In genomic region chr6:42545451-42545885, GRCm38 (mm10) we compare ENCODE assay signal across 14 mouse cellular contexts. TPM values are rescaled to one million over a fixed set of nuclear protein-coding genes. Genes with fewer than 3 reads are reported as not detected.
DNase-seq lines count a peak whose midpoint lies in the region; ATAC-seq and TF ChIP-seq lines count a peak whose summit lies in the region.
"Had no signal": no experiment of that assay in that cellular context is flagged by ENCODE, and none has a peak within 500 bp of the region (broad histone marks: within the 10 kb centered on the region; RNA-seq: fewer than 3 reads in every experiment).

No protein-coding gene starts in this region.

- peaks cover 28% of the 10 kb centered on the region; the same call in 1 of the 2 replicates for H3K4me1 ChIP-seq in lung, embryonic 15.5 days
- peaks cover 13% of the 10 kb centered on the region for H3K4me1 ChIP-seq in lung, adult 2 months (ENCODE audit: control insufficient read depth, insufficient read depth, low read length)
- peaks cover 6% of the 10 kb centered on the region for H3K4me1 ChIP-seq in heart, embryonic 12.5 days (replicated peaks)
- peaks cover 5% of the 10 kb centered on the region for H3K4me1 ChIP-seq in midbrain, embryonic 16.5 days (ENCODE audit: control insufficient read depth, insufficient read depth, low read length)
- H3K4me1 ChIP-seq: hindbrain, embryonic 10.5 days; midbrain, embryonic 12.5 days had no signal

- H3K27me3 ChIP-seq in lung, embryonic 15.5 days, result no peaks in the 10 kb centered on the region
- no peaks in the 10 kb centered on the region for H3K27me3 ChIP-seq in heart, embryonic 12.5 days (replicated peaks)
- H3K27me3 ChIP-seq in midbrain, embryonic 16.5 days (ENCODE audit: control insufficient read depth, insufficient read depth, low read depth, low read length), result no peaks in the 10 kb centered on the region
- H3K27me3 ChIP-seq: midbrain, embryonic 12.5 days had no signal

- intact Hi-C loops in heart, postnatal 36 days (cut with DNase I), result loop anchor here (5.0 kb wide), 1 partner anchor 193 kb away; no protein-coding TSS in a partner anchor

- H3K9ac ChIP-seq in lung, embryonic 15.5 days, result no peak overlapping the region
- H3K9ac ChIP-seq in heart, embryonic 12.5 days, result no peak overlapping the region
- H3K9ac ChIP-seq in midbrain, embryonic 16.5 days (ENCODE audit: low read depth, low read length), result no peak overlapping the region
- H3K9ac ChIP-seq: midbrain, embryonic 12.5 days had no signal

- TF ChIP-seq POLR2A in lung, adult 2 months (IDR thresholded peaks at IDR 0.05; ENCODE audit: borderline replicate concordance, extremely low read depth, low read depth, low read length), result no peak

- peak; percentile 36; the same call in 1 of the 2 replicates for ATAC-seq in lung, embryonic 15.5 days (ENCODE audit: borderline replicate concordance, extremely low read depth, low FRiP score, low TSS enrichment)
- ATAC-seq in heart, embryonic 12.5 days (ENCODE audit: insufficient number of reproducible peaks, low FRiP score), result peak; percentile 36; the same call in 1 of the 2 replicates
- peak; percentile 79 for ATAC-seq in midbrain, embryonic 16.5 days

- peak; percentile 87 for DNase-seq in heart, adult 11 months
- no peak for DNase-seq in heart, postnatal 36 days
- no peak for DNase-seq in lung, adult 2 months
- no peak for DNase-seq in spleen, adult 18-20 months
- DNase-seq: cerebellum, adult 11-12 months; right cerebral cortex, postnatal 14 days; thymus, postnatal 36 days had no signal

- TF ChIP-seq CTCF in lung, adult 2 months (IDR thresholded peaks at IDR 0.05; ENCODE audit: insufficient read depth, low read length), result no peak

- H3K4me3 ChIP-seq in lung, embryonic 15.5 days, result no peak overlapping the region
- H3K4me3 ChIP-seq in lung, adult 2 months (replicated peaks; ENCODE audit: extremely low read depth, low read depth, low read length), result no peak overlapping the region
- no peak overlapping the region for H3K4me3 ChIP-seq in heart, embryonic 12.5 days
- no peak overlapping the region for H3K4me3 ChIP-seq in midbrain, embryonic 16.5 days (ENCODE audit: low read depth, low read length)
- H3K4me3 ChIP-seq: hindbrain, embryonic 10.5 days; midbrain, embryonic 12.5 days had no signal

- 38% methylated on average over 2 of the region's 2 CpGs for WGBS in lung, embryonic 15.5 days
- WGBS in lung, adult 2 months, result 19% methylated on average over 2 of the region's 2 CpGs
- 26% methylated on average over 2 of the region's 2 CpGs for WGBS in heart, embryonic 12.5 days
- 35% methylated on average over 2 of the region's 2 CpGs for WGBS in midbrain, embryonic 16.5 days

- peak overlapping the region; percentile 57 for H3K27ac ChIP-seq in lung, embryonic 15.5 days
- no peak overlapping the region for H3K27ac ChIP-seq in heart, embryonic 12.5 days (ENCODE audit: poor library complexity, severe bottlenecking)
- H3K27ac ChIP-seq in midbrain, embryonic 16.5 days (ENCODE audit: low read length), result no peak overlapping the region
- H3K27ac ChIP-seq: hindbrain, embryonic 10.5 days; midbrain, embryonic 12.5 days had no signal

- no peak overlapping the region for H3K4me2 ChIP-seq in lung, embryonic 15.5 days
- no peak overlapping the region for H3K4me2 ChIP-seq in heart, embryonic 12.5 days
- no peak overlapping the region for H3K4me2 ChIP-seq in midbrain, embryonic 16.5 days (ENCODE audit: low read length)
- H3K4me2 ChIP-seq: midbrain, embryonic 12.5 days had no signal

- no peaks in the 10 kb centered on the region for H3K9me3 ChIP-seq in lung, embryonic 15.5 days
- no peaks in the 10 kb centered on the region for H3K9me3 ChIP-seq in heart, embryonic 12.5 days (replicated peaks)
- H3K9me3 ChIP-seq in midbrain, embryonic 16.5 days (replicated peaks; ENCODE audit: control insufficient read depth, low read length, poor library complexity, severe bottlenecking), result no peaks in the 10 kb centered on the region
- H3K9me3 ChIP-seq: hindbrain, embryonic 10.5 days; midbrain, embryonic 12.5 days had no signal

- H3K36me3 ChIP-seq in lung, embryonic 15.5 days, result no peaks in the 10 kb centered on the region
- H3K36me3 ChIP-seq in heart, embryonic 12.5 days, result no peaks in the 10 kb centered on the region
- H3K36me3 ChIP-seq in midbrain, embryonic 16.5 days (ENCODE audit: control insufficient read depth, insufficient read depth, low read length), result no peaks in the 10 kb centered on the region
- H3K36me3 ChIP-seq: hindbrain, embryonic 10.5 days; midbrain, embryonic 12.5 days had no signal

RNA-seq across cellular contexts. Expression of gene Olfr455, which starts 1.9 kb away (rescaled TPM):
- not detected for total RNA-seq in heart, postnatal 36 days (2021)
- polyA plus RNA-seq in lung, embryonic 15.5 days (2015; fragmentation: Nextera tagmentation; extraction: Ambion mirVana), result not detected in 2 replicates
- polyA plus RNA-seq in lung, adult 2 months (2012; rRNA removed), result not detected in 2 replicates
- polyA plus RNA-seq in heart, embryonic 12.5 days (2016; fragmentation: Nextera tagmentation; extraction: Ambion mirVana), result not detected in 2 replicates
- not detected in 2 replicates for polyA plus RNA-seq in midbrain, embryonic 16.5 days (2015; fragmentation: Nextera tagmentation; extraction: Ambion mirVana)
- total RNA-seq: left cerebral cortex, adult 18-20 months; liver, adult 2 months had no signal
- polyA plus RNA-seq: hindbrain, embryonic 10.5 days; liver, adult 2 months; midbrain, embryonic 12.5 days had no signal

RNA-seq across cellular contexts. Expression of gene Tcaf3, which starts 52.0 kb away (rescaled TPM):
- total RNA-seq in heart, postnatal 36 days (2021), result not detected
- not detected in 2 replicates for polyA plus RNA-seq in lung, embryonic 15.5 days (2015; fragmentation: Nextera tagmentation; extraction: Ambion mirVana)
- not detected in 2 replicates for polyA plus RNA-seq in lung, adult 2 months (2012; rRNA removed)
- polyA plus RNA-seq in heart, embryonic 12.5 days (2016; fragmentation: Nextera tagmentation; extraction: Ambion mirVana), result not detected in 2 replicates
- not detected in 2 replicates for polyA plus RNA-seq in midbrain, embryonic 16.5 days (2015; fragmentation: Nextera tagmentation; extraction: Ambion mirVana)
- total RNA-seq: left cerebral cortex, adult 18-20 months; liver, adult 2 months had no signal
- polyA plus RNA-seq: hindbrain, embryonic 10.5 days; liver, adult 2 months; midbrain, embryonic 12.5 days had no signal

RNA-seq across cellular contexts. Expression of gene Olfr456, which starts 58.5 kb away (rescaled TPM):
- not detected for total RNA-seq in heart, postnatal 36 days (2021)
- 0.15 TPM in 1 of 2 replicates, not detected in the other for polyA plus RNA-seq in lung, embryonic 15.5 days (2015; fragmentation: Nextera tagmentation; extraction: Ambion mirVana)
- not detected in 2 replicates for polyA plus RNA-seq in lung, adult 2 months (2012; rRNA removed)
- polyA plus RNA-seq in heart, embryonic 12.5 days (2016; fragmentation: Nextera tagmentation; extraction: Ambion mirVana), result not detected in 2 replicates
- polyA plus RNA-seq in midbrain, embryonic 16.5 days (2015; fragmentation: Nextera tagmentation; extraction: Ambion mirVana), result not detected in 2 replicates
- total RNA-seq: left cerebral cortex, adult 18-20 months; liver, adult 2 months had no signal
- polyA plus RNA-seq: hindbrain, embryonic 10.5 days; liver, adult 2 months; midbrain, embryonic 12.5 days had no signal
